Mouse (Mus musculus) forebrain, embryonic 14.5 days (tissue): ENCODE data around the gene Gm45837. TPM values are rescaled to one million over a fixed set of nuclear protein-coding genes. Genes with fewer than 3 reads are reported as not detected.
A peak's percentile ranks its signal among the peaks of the same experiment; 100 is the strongest.

Source experiments
- ATAC-seq: fragments of 200-750 bp; cut with Nextera tagmentation; 2 replicates; pipeline ENCODE4 v1.8.0; 2017; ENCODE audit warnings: mild to moderate bottlenecking, moderate library complexity
- DNase-seq: peaks from one replicate; pipeline ENCODE4 v3.0.0-alpha.2; 2015; ENCODE audit warnings: low spot score
- H3K27ac ChIP-seq: fragments of 300-500 bp; sonication (generic); 2 replicates; pipeline ENCODE4 v1.5.1; 2014; ENCODE audit warnings: low read depth, mild to moderate bottlenecking, control low read depth, low read length, moderate library complexity
- H3K27me3 ChIP-seq: fragments of 300-500 bp; sonication (generic); replicated peaks from 2 replicates; pipeline ENCODE4 v1.6.1; 2014; ENCODE audit warnings: low read length, control low read depth, mixed read lengths; ENCODE audit not compliant: control insufficient read depth, insufficient read depth
- H3K36me3 ChIP-seq: fragments of 300-500 bp; sonication (generic); 2 replicates; pipeline ENCODE4 v1.6.1; 2014; ENCODE audit warnings: low read length, control low read depth; ENCODE audit not compliant: control insufficient read depth, insufficient read depth
- H3K4me1 ChIP-seq: fragments of 300-500 bp; sonication (generic); 2 replicates; pipeline ENCODE4 v1.6.1; 2014; ENCODE audit warnings: antibody characterized with exemption, low read length, control low read depth; ENCODE audit not compliant: control insufficient read depth, insufficient read depth
- H3K4me2 ChIP-seq: fragments of 300-500 bp; sonication (generic); 2 replicates; pipeline ENCODE4 v1.6.1; 2014; ENCODE audit warnings: mild to moderate bottlenecking, control low read depth, low read length
- H3K4me3 ChIP-seq: fragments of 300-500 bp; sonication (generic); 2 replicates; pipeline ENCODE4 v1.5.1; 2014; ENCODE audit warnings: low read depth, low read length, control low read depth
- H3K9ac ChIP-seq: fragments of 300-500 bp; sonication (generic); 2 replicates; pipeline ENCODE4 v1.6.1; 2014; ENCODE audit warnings: mild to moderate bottlenecking, low read length, control low read depth, moderate library complexity
- H3K9me3 ChIP-seq: fragments of 300-500 bp; sonication (generic); replicated peaks from 2 replicates; pipeline ENCODE4 v1.6.1; 2016; ENCODE audit warnings: low read length, control low read depth, mixed read lengths; ENCODE audit not compliant: control insufficient read depth
- WGBS: fragments of 180-500 bp; shearing (Covaris S2); extraction: QIAGEN DNeasy Blood & Tissue Kit; methylation state at CpG from one replicate; pipeline ENCODE4 v1.1.7; 2014; 5-methylcytosine and 5-hydroxymethylcytosine counted together
- polyA plus RNA-seq: library from polyadenylated mRNA; unstranded; fragments of >200 nt; fragmentation: Nextera tagmentation; extraction: Ambion mirVana; gene quantifications from 2 replicates; pipeline ENCODE4 v1.2.1, GENCODE M21; 2014

The Gm45837 gene
- polyA plus RNA-seq, 1 experiment from 2014 or later = not detected

DNA sequence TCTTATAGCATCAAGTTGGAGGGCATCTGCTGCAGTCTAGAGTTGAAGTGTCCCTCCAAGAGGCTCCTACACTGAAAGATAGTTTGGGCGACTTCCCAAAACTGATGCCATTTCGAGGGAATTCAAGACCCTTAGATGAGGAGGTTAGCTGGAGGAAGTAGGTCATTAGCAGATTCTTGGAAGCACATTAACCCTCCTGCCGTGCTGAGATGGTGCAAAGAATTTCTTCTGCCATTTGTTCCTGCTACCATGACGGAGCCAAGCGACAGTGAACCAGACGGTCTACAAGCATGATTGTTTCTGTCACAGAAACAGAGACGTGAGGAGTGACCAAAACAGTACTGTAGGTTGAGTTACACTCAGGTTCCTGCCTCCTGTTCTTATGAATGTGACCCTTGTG is 115.8 kb downstream of the Gm45837 start:
- no peak overlapping the region for H3K4me2 ChIP-seq
- ATAC-seq = no peak
- WGBS = 76% methylated on average over 7 of the region's 7 CpGs
- H3K9me3 ChIP-seq = no peaks in the 10 kb centered on the region
- no peak overlapping the region for H3K4me3 ChIP-seq
- no peaks in the 10 kb centered on the region for H3K27me3 ChIP-seq
- 0 out of 2 replicates have a peak, but pooled peaks cover 3% of the 10 kb centered on the region for H3K4me1 ChIP-seq
- no peak overlapping the region for H3K27ac ChIP-seq
- DNase-seq = no peak
- H3K9ac ChIP-seq = no peak overlapping the region
- H3K36me3 ChIP-seq = no peaks in the 10 kb centered on the region

DNA sequence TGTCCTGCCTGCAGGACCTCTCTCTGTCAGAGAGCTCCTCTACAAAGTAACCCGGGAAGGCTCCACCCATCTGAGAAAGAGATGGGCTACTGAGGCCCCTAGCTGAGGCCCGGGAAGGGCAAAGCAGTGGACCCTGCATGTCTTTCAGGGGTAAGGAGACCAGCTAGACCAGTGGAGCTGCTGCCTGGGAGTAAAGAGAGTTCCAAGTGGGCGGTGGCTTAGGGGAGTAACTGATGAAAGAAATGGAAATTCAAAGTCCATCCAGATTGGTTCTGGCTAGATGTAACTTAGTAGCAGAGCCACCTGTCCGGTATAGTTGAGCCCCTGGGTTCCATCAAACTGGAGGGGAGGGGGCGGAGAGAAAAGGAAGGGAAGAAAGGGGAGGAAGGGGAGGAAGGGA is 123.7 kb downstream of the Gm45837 start:
- 23% methylated on average over 5 of the region's 5 CpGs for WGBS

DNA sequence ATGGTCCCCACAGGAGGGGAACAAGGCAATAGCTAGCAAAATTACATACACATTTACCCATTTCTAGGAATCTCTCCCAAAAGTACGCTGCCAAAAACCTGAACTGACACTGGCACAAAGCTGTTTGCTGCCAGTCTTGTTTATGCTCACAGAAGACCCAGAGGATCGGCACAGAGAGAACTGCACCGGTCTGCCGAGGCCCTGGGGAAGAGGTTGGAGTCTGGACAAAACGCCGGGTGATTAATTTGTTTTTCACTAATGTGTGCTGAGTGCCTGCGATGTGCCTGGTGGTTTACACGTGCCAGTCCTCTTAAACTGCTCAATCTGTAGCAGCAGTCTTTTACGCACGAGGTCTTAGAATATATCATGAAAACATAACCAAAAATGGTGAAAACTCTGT is 124.4 kb downstream of the Gm45837 start:
- WGBS = 76% methylated on average over 10 of the region's 10 CpGs
- DNase-seq = no peak
- no peaks in the 10 kb centered on the region for H3K27me3 ChIP-seq

More for the DNA sequence above, 123.7 kb downstream of the Gm45837 start:
- H3K4me1 ChIP-seq = no peaks in the 10 kb centered on the region
- H3K27me3 ChIP-seq = no peaks in the 10 kb centered on the region
- no peak overlapping the region for H3K4me2 ChIP-seq
- no peak for ATAC-seq
- H3K4me3 ChIP-seq = no peak overlapping the region
- no peak overlapping the region for H3K27ac ChIP-seq
- no peaks in the 10 kb centered on the region for H3K9me3 ChIP-seq
- H3K36me3 ChIP-seq = no peaks in the 10 kb centered on the region
- DNase-seq = no peak
- no peak overlapping the region for H3K9ac ChIP-seq

GRCm38 (mm10) chr7:101535517-101535916 is 124.8 kb downstream of the Gm45837 start:
- H3K4me1 ChIP-seq = no peaks in the 10 kb centered on the region
- no peak for ATAC-seq
- no peaks in the 10 kb centered on the region for H3K9me3 ChIP-seq
- H3K4me3 ChIP-seq = no peak overlapping the region
- H3K27me3 ChIP-seq = no peaks in the 10 kb centered on the region
- 80% methylated on average over 5 of the region's 5 CpGs for WGBS
- H3K4me2 ChIP-seq = no peak overlapping the region
- no peak overlapping the region for H3K27ac ChIP-seq
- no peak overlapping the region for H3K9ac ChIP-seq
- no peaks in the 10 kb centered on the region for H3K36me3 ChIP-seq
- no peak for DNase-seq

More for the DNA sequence above, 124.4 kb downstream of the Gm45837 start:
- no peak overlapping the region for H3K9ac ChIP-seq
- H3K4me3 ChIP-seq = no peak overlapping the region
- H3K36me3 ChIP-seq = no peaks in the 10 kb centered on the region
- no peak for ATAC-seq
- H3K4me2 ChIP-seq = no peak overlapping the region
- no peaks in the 10 kb centered on the region for H3K9me3 ChIP-seq
- no peaks in the 10 kb centered on the region for H3K4me1 ChIP-seq
- no peak overlapping the region for H3K27ac ChIP-seq

DNA sequence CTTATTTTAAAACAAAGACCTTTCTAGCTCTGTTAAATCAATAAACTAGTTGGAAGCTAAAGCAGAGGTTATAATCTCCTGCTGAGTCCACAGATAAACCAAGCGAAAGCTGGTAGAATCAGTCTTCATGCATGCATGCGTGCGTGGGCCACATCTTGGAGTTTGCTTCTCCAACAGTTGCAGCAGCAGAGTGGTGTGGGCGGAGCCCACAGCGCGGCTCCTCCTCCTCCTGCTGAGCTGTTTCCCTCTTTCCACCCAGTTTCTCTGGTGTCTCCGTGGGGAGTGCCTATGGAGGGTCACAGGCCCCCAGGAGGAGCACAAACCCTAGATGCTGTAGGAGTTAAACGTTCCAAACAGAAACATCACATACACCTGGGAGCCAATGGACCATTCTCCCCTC is 126.9 kb downstream of the Gm45837 start:
- Histone ChIP-seq H3K9me3 (no peaks in the 10 kb centered on the region), H3K4me1 (no peaks in the 10 kb centered on the region), H3K27ac (no peak overlapping the region), H3K9ac (no peak overlapping the region), H3K4me2 (no peak overlapping the region), H3K36me3 (no peaks in the 10 kb centered on the region), H3K27me3 (no peaks in the 10 kb centered on the region), H3K4me3 (no peak overlapping the region)
- DNase-seq (no peak), ATAC-seq (no peak)
- WGBS = 52% methylated on average over 8 of the region's 8 CpGs

GRCm38 (mm10) chr7:101538141-101538933 is 127.7 kb downstream of the Gm45837 start:
- no peaks in the 10 kb centered on the region for H3K9me3 ChIP-seq
- DNase-seq (peak; percentile 78), ATAC-seq (no peak)
- no peak overlapping the region for H3K27ac ChIP-seq
- no peak overlapping the region for H3K4me2 ChIP-seq
- H3K9ac ChIP-seq = no peak overlapping the region
- no peaks in the 10 kb centered on the region for H3K27me3 ChIP-seq
- H3K36me3 ChIP-seq = no peaks in the 10 kb centered on the region
- H3K4me1 ChIP-seq = no peaks in the 10 kb centered on the region
- no peak overlapping the region for H3K4me3 ChIP-seq
- WGBS = 64% methylated on average over 14 of the region's 14 CpGs

DNA sequence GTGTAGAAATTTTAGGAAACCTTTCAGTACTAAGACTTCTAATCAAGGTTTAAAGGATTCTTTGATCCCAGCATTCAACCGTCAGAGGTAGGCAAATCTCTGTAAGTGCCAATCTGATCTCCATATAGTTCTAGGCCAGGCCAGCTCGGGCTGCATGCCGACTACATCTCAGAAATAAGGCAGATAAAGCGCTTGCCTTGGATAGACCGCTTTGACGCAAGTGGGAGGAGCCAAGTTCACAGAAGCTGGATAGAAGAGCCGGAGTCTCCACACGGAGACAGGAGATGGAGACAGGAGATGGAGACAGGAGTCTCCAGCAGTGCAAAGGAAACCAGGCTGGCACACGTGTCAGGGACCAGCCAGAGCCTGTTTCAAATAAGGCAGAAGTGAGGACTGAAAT is 129.1 kb downstream of the Gm45837 start:
- WGBS = 40% methylated on average over 9 of the region's 9 CpGs

GRCm38 (mm10) chr7:101540684-101541083 is 130.0 kb downstream of the Gm45837 start:
- H3K4me2 ChIP-seq = no peak overlapping the region
- H3K9ac ChIP-seq = no peak overlapping the region
- no peak overlapping the region for H3K27ac ChIP-seq
- DNase-seq (no peak), ATAC-seq (no peak)
- no peaks in the 10 kb centered on the region for H3K36me3 ChIP-seq
- H3K4me1 ChIP-seq = no peaks in the 10 kb centered on the region
- no peaks in the 10 kb centered on the region for H3K27me3 ChIP-seq
- H3K9me3 ChIP-seq = no peaks in the 10 kb centered on the region
- 90% methylated on average over 5 of the region's 5 CpGs for WGBS
- no peak overlapping the region for H3K4me3 ChIP-seq

More for the DNA sequence above, 129.1 kb downstream of the Gm45837 start:
- Histone ChIP-seq H3K27me3 (no peaks in the 10 kb centered on the region), H3K4me3 (no peak overlapping the region), H3K4me2 (no peak overlapping the region), H3K9me3 (no peaks in the 10 kb centered on the region), H3K4me1 (no peaks in the 10 kb centered on the region), H3K9ac (no peak overlapping the region), H3K36me3 (no peaks in the 10 kb centered on the region), H3K27ac (no peak overlapping the region)
- no peak for DNase-seq
- ATAC-seq = 0 out of 2 replicates have a peak, but pooled peaks have one; percentile 23

- peak; percentile 69; the same call in 1 of the 2 replicates for ATAC-seq
- H3K27me3 ChIP-seq = no peaks in the 10 kb centered on the region
- H3K4me3 ChIP-seq = no peak overlapping the region
- no peak overlapping the region for H3K9ac ChIP-seq
- no peak overlapping the region for H3K4me2 ChIP-seq
- H3K36me3 ChIP-seq = no peaks in the 10 kb centered on the region
- no peaks in the 10 kb centered on the region for H3K4me1 ChIP-seq
- H3K9me3 ChIP-seq = no peaks in the 10 kb centered on the region
- WGBS = 4% methylated on average over 11 of the region's 11 CpGs
- no peak overlapping the region for H3K27ac ChIP-seq
- DNase-seq = peak; percentile 93
Measured at GRCm38 (mm10) chr7:101541132-101541531, 130.4 kb downstream of the Gm45837 start.
